Mouse (Mus musculus): ENCODE data around the gene Ramp1.

- TF ChIP-seq POLR2A (IDR thresholded peaks at IDR 0.05; ENCODE audit: control insufficient read depth, extremely low read depth, insufficient read depth, low read length, poor library complexity) (no peak), CTCF (IDR thresholded peaks at IDR 0.05; ENCODE audit: borderline replicate concordance, control insufficient read depth, extremely low read depth, insufficient read depth, low read length, poor library complexity) (0 out of 2 replicates have a peak, but pooled peaks have one; percentile 48)
These were observed 70.2 kb downstream of the Ramp1 start, which contains the start of gene Ube2f for GRCm38 (mm10) chr1:91249564-91250414.

All from thymus, adult 2 months (tissue).